Mouse (Mus musculus): ENCODE data around the gene Nes. TPM values are rescaled to one million over a fixed set of nuclear protein-coding genes. Genes with fewer than 3 reads are reported as not detected.

Gene Nes
- polyA plus RNA-seq, 1 experiment from 2014 or later: 42.0 TPM

GRCm38 (mm10) chr3:88000181-88000580 lies 29.3 kb downstream of the Nes start, which contains the start of gene Bcan:
TSS of gene Bcan (minus strand) at chr3:88000230.
- Histone ChIP-seq H3K27ac (no peak within 1 kb of the TSS), H3K36me3 (no peaks in the 10 kb centered on the region), H3K9me3 (no peaks in the 10 kb centered on the region), H3K4me3 (peak within 1 kb of the TSS; percentile 44), H3K4me2 (replicated peaks) (peak within 1 kb of the TSS; percentile 76), H3K9ac (peak within 1 kb of the TSS; percentile 45), H3K4me1 (peaks cover 25% of the 10 kb centered on the region), H3K27me3 (peaks cover 88% of the 10 kb centered on the region)
- under 1% methylated on average over 34 of the region's 39 CpGs for WGBS
- ATAC-seq (ENCODE audit: insufficient number of reproducible peaks, insufficient read depth, low FRiP score, low TSS enrichment): no peak

GRCm38 (mm10) chr3:88000816-88001595 lies 30.1 kb downstream of the Nes start:
- no peaks in the 10 kb centered on the region for H3K9me3 ChIP-seq
- no peaks in the 10 kb centered on the region for H3K36me3 ChIP-seq
- 7% methylated on average over 11 of the region's 11 CpGs for whole genome bisulfite sequencing
- H3K9ac ChIP-seq: no peak overlapping the region
- peaks cover 23% of the 10 kb centered on the region for H3K4me1 ChIP-seq
- H3K27me3 ChIP-seq: peaks cover 82% of the 10 kb centered on the region
- no peak for ATAC-seq (ENCODE audit: insufficient number of reproducible peaks, insufficient read depth, low FRiP score, low TSS enrichment)
- no peak overlapping the region; the same call in 1 of the 2 replicates for H3K4me2 ChIP-seq (replicated peaks)
- H3K27ac ChIP-seq: no peak overlapping the region
- H3K4me3 ChIP-seq: no peak overlapping the region

- 3% methylated on average over 17 of the region's 17 CpGs for WGBS
Observed at GRCm38 (mm10) chr3:88002291-88002976, 31.6 kb downstream of the Nes start.

GRCm38 (mm10) chr3:88005822-88006786 lies 35.2 kb downstream of the Nes start:
- ATAC-seq (ENCODE audit: insufficient number of reproducible peaks, insufficient read depth, low FRiP score, low TSS enrichment): no peak

More at GRCm38 (mm10) chr3:88002291-88002976, 31.6 kb downstream of the Nes start:
- Histone ChIP-seq H3K4me2 (replicated peaks) (no peak overlapping the region), H3K9me3 (no peaks in the 10 kb centered on the region), H3K4me3 (no peak overlapping the region), H3K9ac (no peak overlapping the region), H3K27ac (no peak overlapping the region), H3K4me1 (peaks cover 13% of the 10 kb centered on the region), H3K36me3 (no peaks in the 10 kb centered on the region), H3K27me3 (peaks cover 68% of the 10 kb centered on the region)
- no peak for ATAC-seq (ENCODE audit: insufficient number of reproducible peaks, insufficient read depth, low FRiP score, low TSS enrichment)

GRCm38 (mm10) chr3:88010634-88011265 lies 39.9 kb downstream of the Nes start:
- Histone ChIP-seq H3K9me3 (no peaks in the 10 kb centered on the region), H3K27me3 (0 out of 2 replicates have a peak, but pooled peaks cover 5% of the 10 kb centered on the region), H3K27ac (no peak overlapping the region), H3K9ac (no peak overlapping the region), H3K4me3 (no peak overlapping the region), H3K36me3 (no peaks in the 10 kb centered on the region), H3K4me2 (replicated peaks) (no peak overlapping the region), H3K4me1 (no peaks in the 10 kb centered on the region)
- no peak for ATAC-seq (ENCODE audit: insufficient number of reproducible peaks, insufficient read depth, low FRiP score, low TSS enrichment)
- WGBS: 11% methylated on average over 6 of the region's 6 CpGs

More at GRCm38 (mm10) chr3:88005822-88006786, 35.2 kb downstream of the Nes start:
- no peaks in the 10 kb centered on the region for H3K9me3 ChIP-seq
- 0 out of 2 replicates have a peak, but pooled peaks cover 3% of the 10 kb centered on the region for H3K4me1 ChIP-seq
- no peak overlapping the region for H3K4me3 ChIP-seq
- no peaks in the 10 kb centered on the region for H3K36me3 ChIP-seq
- H3K27ac ChIP-seq: no peak overlapping the region
- H3K9ac ChIP-seq: no peak overlapping the region
- no peak overlapping the region for H3K4me2 ChIP-seq (replicated peaks)
- 75% methylated on average over 18 of the region's 18 CpGs for WGBS
- H3K27me3 ChIP-seq: peaks cover 31% of the 10 kb centered on the region

- H3K27me3 ChIP-seq: peaks cover 74% of the 10 kb centered on the region
- H3K4me2 ChIP-seq (replicated peaks): peak overlapping the region; percentile 89
- WGBS: 1% methylated on average over 66 of the region's 66 CpGs
- peak; percentile 61 for ATAC-seq (ENCODE audit: insufficient number of reproducible peaks, insufficient read depth, low FRiP score, low TSS enrichment)
- no peak overlapping the region for H3K27ac ChIP-seq
- no peaks in the 10 kb centered on the region for H3K36me3 ChIP-seq
- peaks cover 17% of the 10 kb centered on the region for H3K4me1 ChIP-seq
- H3K9ac ChIP-seq: 0 out of 2 replicates have a peak overlapping the region, but pooled peaks have one; percentile 11
- H3K4me3 ChIP-seq: peak overlapping the region; percentile 46
- H3K9me3 ChIP-seq: no peaks in the 10 kb centered on the region
Observed at GRCm38 (mm10) chr3:88022322-88023191, 51.7 kb downstream of the Nes start.

- no peaks in the 10 kb centered on the region for H3K9me3 ChIP-seq
- peaks cover 17% of the 10 kb centered on the region for H3K4me1 ChIP-seq
- H3K36me3 ChIP-seq: no peaks in the 10 kb centered on the region
- peak overlapping the region; percentile 89 for H3K4me2 ChIP-seq (replicated peaks)
- peak overlapping the region; percentile 46 for H3K4me3 ChIP-seq
- 0 out of 2 replicates have a peak overlapping the region, but pooled peaks have one; percentile 11 for H3K9ac ChIP-seq
- H3K27ac ChIP-seq: no peak overlapping the region
- WGBS: under 1% methylated on average over 81 of the region's 81 CpGs
- H3K27me3 ChIP-seq: peaks cover 74% of the 10 kb centered on the region
- ATAC-seq (ENCODE audit: insufficient number of reproducible peaks, insufficient read depth, low FRiP score, low TSS enrichment): peak; percentile 48; the same call in 1 of the 2 replicates
Observed at GRCm38 (mm10) chr3:88023192-88024074, 52.6 kb downstream of the Nes start.

GRCm38 (mm10) chr3:88026823-88027222 lies 55.9 kb downstream of the Nes start:
- Histone ChIP-seq H3K27ac (no peak overlapping the region), H3K36me3 (no peaks in the 10 kb centered on the region), H3K27me3 (peaks cover 74% of the 10 kb centered on the region), H3K9me3 (no peaks in the 10 kb centered on the region), H3K4me2 (replicated peaks) (no peak overlapping the region), H3K9ac (no peak overlapping the region), H3K4me3 (no peak overlapping the region), H3K4me1 (peaks cover 17% of the 10 kb centered on the region)
- ATAC-seq (ENCODE audit: insufficient number of reproducible peaks, insufficient read depth, low FRiP score, low TSS enrichment): no peak
- WGBS: 52% methylated on average over 7 of the region's 7 CpGs

- peaks cover 13% of the 10 kb centered on the region for H3K4me1 ChIP-seq
- no peak within 1 kb of the TSS for H3K4me3 ChIP-seq
- no peak within 1 kb of the TSS for H3K9ac ChIP-seq
- H3K36me3 ChIP-seq: no peaks in the 10 kb centered on the region
- no peak within 1 kb of the TSS for H3K4me2 ChIP-seq (replicated peaks)
- H3K27me3 ChIP-seq: peaks cover 73% of the 10 kb centered on the region
- WGBS: 50% methylated on average over 5 of the region's 5 CpGs
- no peak within 1 kb of the TSS for H3K27ac ChIP-seq
- H3K9me3 ChIP-seq: no peaks in the 10 kb centered on the region
- ATAC-seq (ENCODE audit: insufficient number of reproducible peaks, insufficient read depth, low FRiP score, low TSS enrichment): no peak
Observed at GRCm38 (mm10) chr3:88027434-88028186, 56.7 kb downstream of the Nes start, which contains the start of gene Hapln2. TSS of gene Hapln2 (minus strand) at chr3:88027583.

Measured in embryonic facial prominence, embryonic 12.5 days (tissue).